18 mouse cellular contexts compared by ENCODE assay signal in genomic region chr2:61765526-61765925, GRCm38 (mm10). TPM values are rescaled to one million over a fixed set of nuclear protein-coding genes. Genes with fewer than 3 reads are reported as not detected.
DNase-seq lines count a peak whose midpoint lies in the region; ATAC-seq and TF ChIP-seq lines count a peak whose summit lies in the region.
"Had no signal": no experiment of that assay in that cellular context is flagged by ENCODE, and none has a peak within 500 bp of the region (broad histone marks: within the 10 kb centered on the region; RNA-seq: fewer than 3 reads in every experiment).

No protein-coding gene starts in this region.

- H3K36me3 ChIP-seq in forebrain, embryonic 11.5 days (ENCODE audit: control insufficient read depth, insufficient read depth, low read length), result no peaks in the 10 kb centered on the region
- no peaks in the 10 kb centered on the region for H3K36me3 ChIP-seq in midbrain, embryonic 16.5 days (ENCODE audit: control insufficient read depth, insufficient read depth, low read length)
- H3K36me3 ChIP-seq: stomach, embryonic 15.5 days had no signal

- H3K4me3 ChIP-seq in layer of hippocampus, adult 2 months, result no peak overlapping the region
- H3K4me3 ChIP-seq in forebrain, embryonic 11.5 days (ENCODE audit: low read depth, low read length), result no peak overlapping the region
- H3K4me3 ChIP-seq in midbrain, embryonic 16.5 days (ENCODE audit: low read depth, low read length), result no peak overlapping the region
- H3K4me3 ChIP-seq: stomach, embryonic 15.5 days had no signal

- H3K9me3 ChIP-seq in forebrain, embryonic 11.5 days (ENCODE audit: control insufficient read depth, low read length), result no peaks in the 10 kb centered on the region
- no peaks in the 10 kb centered on the region for H3K9me3 ChIP-seq in midbrain, embryonic 16.5 days (replicated peaks; ENCODE audit: control insufficient read depth, low read length, poor library complexity, severe bottlenecking)
- H3K9me3 ChIP-seq: stomach, embryonic 15.5 days had no signal

- 0 out of 2 replicates have a peak, but pooled peaks cover 5% of the 10 kb centered on the region for H3K4me1 ChIP-seq in forebrain, embryonic 11.5 days (replicated peaks; ENCODE audit: control insufficient read depth, insufficient read depth, low read length)
- no peaks in the 10 kb centered on the region for H3K4me1 ChIP-seq in midbrain, embryonic 16.5 days (ENCODE audit: control insufficient read depth, insufficient read depth, low read length)
- H3K4me1 ChIP-seq: stomach, embryonic 15.5 days had no signal

- H3K27me3 ChIP-seq in forebrain, embryonic 11.5 days (ENCODE audit: control insufficient read depth, insufficient read depth, low read length), result no peaks in the 10 kb centered on the region
- no peaks in the 10 kb centered on the region for H3K27me3 ChIP-seq in midbrain, embryonic 16.5 days (ENCODE audit: control insufficient read depth, insufficient read depth, low read depth, low read length)
- H3K27me3 ChIP-seq: stomach, embryonic 15.5 days had no signal

- 36% methylated on average over 4 of the region's 4 CpGs for WGBS in forebrain, embryonic 11.5 days
- WGBS in midbrain, embryonic 16.5 days, result 47% methylated on average over 4 of the region's 4 CpGs

- TF ChIP-seq CTCF in layer of hippocampus, adult 2 months (conservative IDR thresholded peaks at IDR 0.05), result no peak

- no peak for DNase-seq in cerebellum, postnatal 4 days (ENCODE audit: low spot score in 2 of 2)
- DNase-seq in layer of hippocampus, adult 2 months (ENCODE audit: low spot score in 2 of 2), result no peak
- no peak for DNase-seq in layer of hippocampus, adult 8-10 months (ENCODE audit: low spot score in 2 of 2)
- no peak for DNase-seq in forebrain, embryonic 11.5 days (ENCODE audit: low spot score)
- no peak for DNase-seq in MN1 (ENCODE audit: low spot score)
- DNase-seq: adrenal gland, postnatal 36 days; heart, postnatal 10 days; kidney, adult 18-20 months; kidney, postnatal 10 days; thymus, adult 2 months had no signal

- no peak overlapping the region for H3K9ac ChIP-seq in forebrain, embryonic 11.5 days (ENCODE audit: low read length)
- H3K9ac ChIP-seq in midbrain, embryonic 16.5 days (ENCODE audit: low read depth, low read length), result no peak overlapping the region
- H3K9ac ChIP-seq: liver, embryonic 14.5 days; stomach, embryonic 15.5 days had no signal

- H3K4me2 ChIP-seq in forebrain, embryonic 11.5 days (ENCODE audit: low read depth, low read length, severe bottlenecking), result no peak overlapping the region
- no peak overlapping the region for H3K4me2 ChIP-seq in midbrain, embryonic 16.5 days (ENCODE audit: low read length)
- H3K4me2 ChIP-seq: heart, embryonic 11.5 days; stomach, embryonic 15.5 days had no signal

- H3K27ac ChIP-seq in layer of hippocampus, adult 2 months, result peak overlapping the region; percentile 76
- H3K27ac ChIP-seq in forebrain, embryonic 11.5 days (ENCODE audit: low read depth, low read length), result peak overlapping the region; percentile 2; the same call in 1 of the 2 replicates
- H3K27ac ChIP-seq in midbrain, embryonic 16.5 days (ENCODE audit: low read length), result peak overlapping the region; percentile 50; the same call in 1 of the 2 replicates
- H3K27ac ChIP-seq: liver, embryonic 14.5 days; stomach, embryonic 15.5 days had no signal

- peak; percentile 76; the same call in 1 of the 2 replicates for ATAC-seq in cerebellum, adult (ENCODE audit: insufficient number of reproducible peaks, low FRiP score, low TSS enrichment)
- no peak; the same call in 1 of the 2 replicates for ATAC-seq in forebrain, embryonic 11.5 days (replicated peaks; ENCODE audit: low FRiP score)
- no peak for ATAC-seq in midbrain, embryonic 16.5 days
- no peak for ATAC-seq in CD4-positive, CD25-positive, alpha-beta regulatory T cell, adult 4 months
- ATAC-seq: activated CD4-positive, CD25-positive, alpha-beta regulatory T cell, adult 4 months had no signal

RNA-seq across cellular contexts. Expression of gene Tbr1, which starts 37.2 kb away (rescaled TPM):
- total RNA-seq in layer of hippocampus, adult 2 months (2021), result 10 to 100 TPM; 41.1 to 45.3 TPM
- 10 to 100 TPM; 34.9 to 53.8 (median 42.1) TPM for total RNA-seq in layer of hippocampus, adult 8-10 months (2022)
- polyA plus RNA-seq in forebrain, embryonic 11.5 days (2014; fragmentation: Nextera tagmentation; extraction: Ambion mirVana), result 39.9 and 43.8 TPM in 2 replicates
- 2.4 and 3.3 TPM in 2 replicates for polyA plus RNA-seq in midbrain, embryonic 16.5 days (2015; fragmentation: Nextera tagmentation; extraction: Ambion mirVana)
- polyA plus RNA-seq in CD4-positive, CD25-positive, alpha-beta regulatory T cell, adult 4 months (2017; shearing (Covaris generic)), result not detected
- total RNA-seq: adrenal gland, postnatal 36 days; gastrocnemius, adult 8-10 months; heart, postnatal 10 days had no signal
- polyA plus RNA-seq: activated CD4-positive, CD25-positive, alpha-beta regulatory T cell, adult 4 months; stomach, embryonic 15.5 days had no signal

RNA-seq across cellular contexts. Expression of gene Psmd14, which starts 54.0 kb away (rescaled TPM):
- total RNA-seq in layer of hippocampus, adult 2 months (2021), result 100 to 1,000 TPM; 110 to 120 TPM
- 100 to 1,000 TPM; 108 to 117 (median 111) TPM for total RNA-seq in layer of hippocampus, adult 8-10 months (2022)
- 271 and 294 TPM in 2 replicates for polyA plus RNA-seq in forebrain, embryonic 11.5 days (2014; fragmentation: Nextera tagmentation; extraction: Ambion mirVana)
- polyA plus RNA-seq in midbrain, embryonic 16.5 days (2015; fragmentation: Nextera tagmentation; extraction: Ambion mirVana), result 192 and 195 TPM in 2 replicates
- polyA plus RNA-seq in CD4-positive, CD25-positive, alpha-beta regulatory T cell, adult 4 months (2017; shearing (Covaris generic)), result 100 to 1,000 TPM; 180 to 182 TPM

Comparison
In these comparisons a context has a peak if more than half of its experiments do, and no peak if none do; other contexts are left out.
1. H3K27ac ChIP-seq: peak in every context shown above with its lines; median percentile 76 in layer of hippocampus, adult 2 months; 50 in midbrain, embryonic 16.5 days; 2 in forebrain, embryonic 11.5 days.